Mouse (Mus musculus): Measurements from ENCODE around the gene Ifrd1. TPM values are rescaled to one million over a fixed set of nuclear protein-coding genes. Genes with fewer than 3 reads are reported as not detected.
"Not testable (repeated sequence)": the region's sequence is repeated elsewhere in the genome, so short reads cannot be mapped to it uniquely, and the experiment has no call there.

The Ifrd1 gene
- total RNA-seq, 1 experiment from 2014 or later: 532 TPM

GRCm38 (mm10) chr12:40207909-40208308 lies 40.4 kb downstream of the Ifrd1 start:
- no peak for ATAC-seq (replicated peaks; ENCODE audit: insufficient number of reproducible peaks, low FRiP score, low TSS enrichment, poor library complexity, severe bottlenecking)

- ATAC-seq (replicated peaks; ENCODE audit: insufficient number of reproducible peaks, low FRiP score, low TSS enrichment, poor library complexity, severe bottlenecking): no peak
Measured at GRCm38 (mm10) chr12:40202161-40203035, 45.9 kb downstream of the Ifrd1 start.

DNA sequence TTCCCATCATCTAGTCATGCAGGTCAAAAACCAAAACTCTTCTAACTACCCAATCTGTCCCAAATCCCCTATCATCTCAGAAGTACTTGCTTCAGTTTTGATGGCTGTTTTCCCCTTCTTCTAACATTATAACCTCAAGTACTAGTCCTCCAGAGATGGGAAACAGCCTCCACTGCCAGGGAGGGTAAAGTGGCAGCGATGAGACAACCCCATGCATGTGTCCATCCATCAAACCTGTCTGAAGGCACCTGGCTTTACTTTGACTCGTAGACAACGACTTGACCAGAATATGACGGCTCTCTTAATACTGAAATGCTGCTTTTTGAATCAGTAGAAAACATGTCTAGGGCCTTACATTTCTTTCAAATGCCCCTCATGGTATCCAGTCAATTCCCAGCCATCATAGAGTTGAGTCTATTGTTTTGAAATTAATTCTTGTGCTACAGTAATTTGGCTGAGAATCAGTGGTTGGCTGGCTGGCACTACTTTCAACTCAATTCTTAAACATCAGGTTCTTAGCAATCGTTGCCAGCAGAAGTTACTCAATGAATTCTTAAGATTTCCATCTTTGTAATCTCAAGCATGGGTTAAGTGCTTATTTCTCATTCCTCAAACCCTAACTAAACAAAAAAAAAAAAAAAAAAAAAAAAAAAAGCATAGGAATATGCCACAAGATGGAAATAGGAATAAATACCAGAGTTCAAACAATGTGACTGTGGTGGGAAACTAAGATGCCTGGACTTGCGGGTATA lies 47.6 kb downstream of the Ifrd1 start:
- no peak for ATAC-seq (replicated peaks; ENCODE audit: insufficient number of reproducible peaks, low FRiP score, low TSS enrichment, poor library complexity, severe bottlenecking)

DNA sequence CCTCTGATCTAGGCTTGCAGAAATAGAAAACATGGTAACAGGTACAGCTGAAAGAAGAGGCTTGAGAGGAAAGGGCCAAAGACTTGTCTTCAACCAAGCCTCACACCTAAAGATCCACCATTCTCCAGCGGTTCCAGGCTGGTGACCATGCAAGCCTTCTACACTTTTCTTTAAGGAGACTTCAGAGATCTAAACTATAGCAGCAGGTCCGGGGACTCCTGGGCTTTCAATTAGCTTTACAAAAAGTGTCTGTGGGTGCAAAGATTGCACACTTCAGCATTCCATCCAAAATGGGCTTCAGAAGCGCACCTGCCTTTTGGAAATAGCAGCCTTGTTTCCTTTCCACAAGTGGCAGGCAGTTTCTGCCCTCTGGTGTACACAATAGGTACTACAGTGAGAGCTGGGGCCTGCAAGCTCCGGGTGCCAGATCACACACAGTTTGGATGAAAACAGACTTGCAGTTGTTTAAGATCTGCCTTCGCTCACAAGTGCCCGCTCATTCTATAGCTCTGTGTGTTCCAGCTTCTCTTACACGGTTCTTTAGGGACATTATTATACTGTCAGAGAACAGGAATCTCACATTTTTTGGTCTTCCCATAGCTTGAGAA lies 48.4 kb downstream of the Ifrd1 start:
- peak; percentile 61 for ATAC-seq (replicated peaks; ENCODE audit: insufficient number of reproducible peaks, low FRiP score, low TSS enrichment, poor library complexity, severe bottlenecking)

DNA sequence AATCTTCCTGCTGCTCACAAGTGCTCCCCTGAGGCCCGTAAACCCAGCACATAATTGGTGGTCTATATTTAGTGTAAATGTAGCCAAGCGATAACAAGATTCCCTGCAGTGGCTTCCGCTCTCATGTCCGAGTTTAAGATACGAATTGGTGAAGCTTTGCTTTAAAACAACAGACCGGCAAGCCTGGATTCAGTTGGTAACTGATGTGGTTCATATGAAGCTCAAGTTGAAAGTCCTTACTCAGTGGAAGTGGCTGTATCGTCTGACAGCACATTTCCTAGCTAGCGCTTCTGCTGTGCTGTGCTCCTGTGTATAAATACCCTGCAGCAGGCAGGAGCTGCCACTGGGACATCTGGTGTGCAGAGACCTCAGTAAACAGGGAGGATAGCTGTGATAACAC lies 49.0 kb downstream of the Ifrd1 start, which contains the start of gene Lsmem1:
Gene Lsmem1, minus strand, starts transcription at position 189 of the 400 bp plus-strand sequence.
- no peak for ATAC-seq (replicated peaks; ENCODE audit: insufficient number of reproducible peaks, low FRiP score, low TSS enrichment, poor library complexity, severe bottlenecking)

- no peak for ATAC-seq (replicated peaks; ENCODE audit: insufficient number of reproducible peaks, low FRiP score, low TSS enrichment, poor library complexity, severe bottlenecking)
Measured at GRCm38 (mm10) chr12:40198427-40198826, 49.9 kb downstream of the Ifrd1 start.

DNA sequence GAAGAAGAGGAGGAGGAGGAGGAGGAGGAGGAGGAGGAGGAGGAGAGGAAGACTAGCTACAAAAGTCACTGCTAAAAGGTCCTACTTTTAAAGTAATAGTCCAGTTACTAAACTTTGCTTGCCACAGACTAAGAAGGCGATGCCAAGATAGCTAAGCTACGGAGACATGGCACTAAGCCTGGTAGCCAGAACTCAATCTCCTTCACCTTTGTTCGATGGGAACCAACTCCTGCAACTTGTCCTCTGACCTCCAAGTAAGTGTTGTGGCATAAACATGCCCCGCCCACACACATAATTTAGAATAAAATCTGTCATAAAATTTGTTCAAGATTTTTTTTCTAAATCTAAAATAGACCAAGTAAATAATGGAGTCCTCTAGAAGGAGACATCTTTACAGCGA lies 50.3 kb downstream of the Ifrd1 start:
- no peak for ATAC-seq (replicated peaks; ENCODE audit: insufficient number of reproducible peaks, low FRiP score, low TSS enrichment, poor library complexity, severe bottlenecking)

DNA sequence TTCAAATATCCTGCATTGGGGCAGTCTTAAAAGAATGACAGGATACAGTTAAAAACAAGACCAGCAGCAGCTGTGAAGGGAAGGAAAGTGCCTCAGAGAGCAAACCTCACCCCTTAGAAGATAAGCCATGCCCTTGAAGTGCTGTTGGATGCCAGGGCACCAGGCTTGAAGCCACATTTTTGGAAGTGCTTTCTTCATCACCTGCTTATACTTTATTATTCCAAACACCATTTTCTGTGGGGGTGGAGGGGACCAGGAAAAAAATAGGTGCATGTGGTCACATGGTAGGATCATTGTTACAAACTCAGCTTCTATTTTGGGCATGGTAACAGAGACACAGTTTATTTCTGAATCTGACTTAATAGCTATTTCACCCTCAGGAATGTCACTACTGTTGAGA lies 50.8 kb downstream of the Ifrd1 start:
- ATAC-seq (replicated peaks; ENCODE audit: insufficient number of reproducible peaks, low FRiP score, low TSS enrichment, poor library complexity, severe bottlenecking): no peak

- no peak for ATAC-seq (replicated peaks; ENCODE audit: insufficient number of reproducible peaks, low FRiP score, low TSS enrichment, poor library complexity, severe bottlenecking)
Measured at GRCm38 (mm10) chr12:40185474-40185873, 62.8 kb downstream of the Ifrd1 start.

DNA sequence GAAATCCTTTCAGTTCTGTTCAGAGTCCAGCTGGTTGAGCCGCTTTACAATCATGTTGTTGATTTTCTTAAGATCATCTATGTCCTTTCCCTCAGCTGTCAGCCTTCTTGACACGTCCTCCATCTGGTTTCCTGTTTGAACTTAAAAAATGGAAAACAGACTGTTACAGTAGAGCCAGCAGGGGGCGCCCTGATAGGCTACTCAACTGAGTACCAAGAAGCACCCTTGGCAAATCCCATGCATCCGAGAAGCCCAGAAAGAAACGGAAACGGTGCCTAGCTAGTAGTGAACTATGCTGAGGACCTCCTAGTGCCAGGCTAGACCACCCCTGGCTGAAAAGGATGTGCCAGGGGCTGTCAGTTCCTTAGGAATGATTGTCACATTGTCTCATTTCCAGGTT lies 71.2 kb downstream of the Ifrd1 start:
- no peak for ATAC-seq (replicated peaks; ENCODE audit: insufficient number of reproducible peaks, low FRiP score, low TSS enrichment, poor library complexity, severe bottlenecking)

DNA sequence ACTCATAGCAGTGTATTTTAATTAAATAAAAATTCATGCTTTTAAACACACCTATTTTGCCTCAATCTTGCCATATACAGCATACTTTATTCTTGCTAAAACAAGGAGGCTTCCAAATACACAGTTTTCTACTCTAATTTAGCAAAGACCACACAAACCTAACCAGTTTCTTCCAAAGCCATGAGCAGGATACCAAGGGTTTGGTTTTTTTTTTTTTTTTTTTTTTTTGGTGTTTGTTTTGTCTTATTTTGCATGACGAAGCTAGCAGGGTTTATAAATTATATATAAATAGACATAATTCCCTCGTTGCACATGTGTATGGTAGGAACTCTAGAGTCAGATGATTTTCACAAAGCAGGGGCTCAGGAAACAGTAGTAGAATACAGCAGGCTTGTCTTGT lies 72.1 kb downstream of the Ifrd1 start:
- ATAC-seq (replicated peaks; ENCODE audit: insufficient number of reproducible peaks, low FRiP score, low TSS enrichment, poor library complexity, severe bottlenecking): no peak

GRCm38 (mm10) chr12:40175171-40175570 lies 73.1 kb downstream of the Ifrd1 start:
- not testable (repeated sequence) for ATAC-seq (replicated peaks; ENCODE audit: insufficient number of reproducible peaks, low FRiP score, low TSS enrichment, poor library complexity, severe bottlenecking)

DNA sequence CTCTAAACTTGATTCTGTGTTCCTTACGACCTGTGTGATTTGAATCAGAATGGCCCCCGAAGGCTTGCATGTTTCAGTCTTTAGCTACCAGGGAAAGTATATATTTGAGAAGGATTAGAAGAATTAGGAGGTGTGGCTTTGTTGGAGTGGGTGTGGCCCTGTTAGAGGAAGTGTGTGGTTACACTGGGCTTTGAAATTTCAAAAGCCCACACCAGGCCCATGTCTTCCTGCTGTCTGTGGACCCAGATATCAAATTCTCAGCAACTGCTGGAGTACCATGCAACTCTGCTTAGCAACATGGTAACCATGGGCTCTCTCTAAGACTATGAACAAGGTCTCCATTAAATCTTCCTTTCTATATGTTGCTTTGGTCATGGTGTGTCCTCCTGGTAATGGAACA lies 76.7 kb downstream of the Ifrd1 start:
- no peak for ATAC-seq (replicated peaks; ENCODE audit: insufficient number of reproducible peaks, low FRiP score, low TSS enrichment, poor library complexity, severe bottlenecking)

DNA sequence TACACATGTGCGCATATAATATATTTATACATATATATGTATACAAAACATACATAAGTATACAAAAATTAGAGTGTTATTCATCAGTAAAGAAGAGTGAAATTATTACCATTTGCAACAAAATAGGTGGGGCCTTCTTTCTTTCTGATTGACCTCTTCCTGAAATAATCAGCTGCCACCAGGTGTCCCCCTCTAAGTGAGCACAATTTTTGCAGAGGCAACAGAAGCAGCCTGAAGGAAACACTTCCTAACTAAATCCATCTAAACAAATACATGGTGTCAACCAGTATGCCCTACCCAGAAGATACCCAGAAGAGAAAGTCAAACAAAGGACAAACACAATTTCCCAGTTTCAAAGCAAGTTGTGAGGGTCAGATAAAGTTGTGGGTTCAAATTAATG lies 78.6 kb downstream of the Ifrd1 start:
- no peak for ATAC-seq (replicated peaks; ENCODE audit: insufficient number of reproducible peaks, low FRiP score, low TSS enrichment, poor library complexity, severe bottlenecking)

DNA sequence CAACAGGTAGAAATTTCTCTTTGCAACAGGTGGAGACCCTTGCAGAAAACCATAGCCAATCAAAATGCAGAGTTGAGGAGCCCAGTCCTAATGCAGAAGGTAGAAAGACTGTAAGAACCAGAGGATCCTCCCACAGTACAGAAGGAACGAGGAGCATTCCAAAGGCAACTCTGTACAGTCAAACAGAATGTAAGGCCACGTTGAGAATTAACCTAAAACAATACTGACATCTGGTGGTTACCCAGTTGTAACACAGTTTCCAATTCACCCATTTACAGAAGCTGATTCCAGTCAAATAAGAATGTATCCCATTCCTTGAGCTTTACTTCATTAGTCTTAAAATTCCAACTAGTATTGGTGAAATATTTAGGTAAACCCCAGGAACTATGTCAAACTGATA lies 83.7 kb downstream of the Ifrd1 start:
- ATAC-seq (replicated peaks; ENCODE audit: insufficient number of reproducible peaks, low FRiP score, low TSS enrichment, poor library complexity, severe bottlenecking): 0 out of 2 replicates have a peak, but pooled peaks have one; percentile 31

- ATAC-seq (replicated peaks; ENCODE audit: insufficient number of reproducible peaks, low FRiP score, low TSS enrichment, poor library complexity, severe bottlenecking): no peak
Measured at GRCm38 (mm10) chr12:40160777-40161176, 87.5 kb downstream of the Ifrd1 start.

DNA sequence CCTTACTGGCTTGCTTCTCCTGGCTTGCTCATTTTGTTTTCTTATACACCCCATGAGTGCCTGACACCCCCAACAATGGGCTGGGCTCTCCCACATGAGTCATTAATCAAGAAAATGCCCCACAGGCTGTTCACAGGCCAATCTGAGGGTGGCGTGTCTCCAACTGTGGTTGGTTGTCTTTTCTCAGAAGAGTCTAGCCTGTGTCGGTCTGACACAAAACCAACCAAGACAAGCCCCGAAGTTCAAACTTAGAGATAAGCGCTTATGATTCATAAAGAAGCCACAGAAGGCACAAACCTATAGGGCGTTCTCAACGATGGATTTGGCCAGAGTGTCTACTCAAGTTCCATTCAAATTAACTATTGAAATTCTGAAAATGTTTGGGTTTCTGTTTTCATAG lies 94.1 kb downstream of the Ifrd1 start:
- no peak for ATAC-seq (replicated peaks; ENCODE audit: insufficient number of reproducible peaks, low FRiP score, low TSS enrichment, poor library complexity, severe bottlenecking)

DNA sequence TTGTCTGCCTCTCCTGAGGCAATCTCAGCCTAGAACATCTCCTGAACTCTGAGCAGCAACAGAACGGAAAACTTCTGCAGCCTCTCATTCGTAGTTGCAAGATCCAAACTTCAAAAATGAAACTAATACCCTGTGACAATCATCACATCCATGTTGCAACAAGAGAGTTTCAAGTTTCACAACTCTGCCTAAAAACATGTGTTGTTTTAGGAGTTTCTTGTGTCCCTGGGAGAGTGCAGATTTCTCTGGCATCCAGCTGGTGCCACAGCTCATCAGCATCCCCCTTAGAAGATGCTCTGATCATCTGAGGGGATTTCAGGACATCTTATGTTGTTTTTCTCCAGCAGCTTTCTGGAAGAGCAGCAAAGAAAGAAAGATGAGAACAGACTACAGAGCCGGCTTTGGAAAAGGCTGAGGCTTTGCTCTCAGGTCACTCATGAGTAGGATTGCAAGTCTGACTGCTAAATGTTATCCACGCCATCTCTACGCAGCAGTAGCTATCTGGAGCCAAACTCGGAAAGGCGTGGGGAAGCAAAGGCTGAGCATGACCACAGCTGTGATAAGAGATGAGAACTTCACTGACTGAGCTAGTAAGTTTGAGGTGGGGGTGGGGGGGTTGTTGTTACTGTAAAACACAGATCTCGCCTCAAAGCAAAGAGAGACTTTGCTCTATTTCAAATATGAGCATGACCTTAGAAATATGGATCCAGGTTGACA lies 95.8 kb downstream of the Ifrd1 start:
- no peak for ATAC-seq (replicated peaks; ENCODE audit: insufficient number of reproducible peaks, low FRiP score, low TSS enrichment, poor library complexity, severe bottlenecking)

Data from monocyte, adult 5-6 weeks (primary cell).